Mouse (Mus musculus) yolk sac, embryonic 10.5 days (tissue): ENCODE data around the gene Klhl21.

Experiments used
- DNase-seq: peaks from one replicate; pipeline ENCODE4 v3.0.0-alpha.2; 2017; ENCODE audit warnings: low spot score

Gene Klhl21

GRCm38 (mm10) chr4:151995371-151996172 is 13.0 kb upstream of the Klhl21 start:
- peak; percentile 37 for DNase-seq

- DNase-seq = peak; percentile 100
Observed at GRCm38 (mm10) chr4:151996173-151996950, 12.2 kb upstream of the Klhl21 start, which contains the start of gene Phf13. Gene Phf13 (minus strand): TSS chr4:151996258.

- no peak for DNase-seq
Observed at GRCm38 (mm10) chr4:151996951-151997222, 11.7 kb upstream of the Klhl21 start.

- DNase-seq = no peak
Observed at GRCm38 (mm10) chr4:151997701-151998100, 10.9 kb upstream of the Klhl21 start.

GRCm38 (mm10) chr4:151999481-151999880 is 9.1 kb upstream of the Klhl21 start:
- DNase-seq = no peak

GRCm38 (mm10) chr4:152000906-152001305 is 7.7 kb upstream of the Klhl21 start:
- no peak for DNase-seq

GRCm38 (mm10) chr4:152001335-152001734 is 7.3 kb upstream of the Klhl21 start:
- no peak for DNase-seq

GRCm38 (mm10) chr4:152002063-152002462 is 6.5 kb upstream of the Klhl21 start:
- DNase-seq = no peak

GRCm38 (mm10) chr4:152006137-152006536 is 2.5 kb upstream of the Klhl21 start:
- no peak for DNase-seq

- peak; percentile 70 for DNase-seq
Observed at GRCm38 (mm10) chr4:152006812-152007211, 1.8 kb upstream of the Klhl21 start.

GRCm38 (mm10) chr4:152007481-152008147 is 989 bp upstream of the Klhl21 start:
- peak; percentile 56 for DNase-seq

- DNase-seq = no peak
Observed at GRCm38 (mm10) chr4:152008148-152008500, 479 bp upstream of the Klhl21 start.

GRCm38 (mm10) chr4:152009076-152010051 is 761 bp downstream of the Klhl21 start:
- DNase-seq = no peak

GRCm38 (mm10) chr4:152010091-152010706 is 1.6 kb downstream of the Klhl21 start:
- peak; percentile 36 for DNase-seq

- DNase-seq = no peak
Observed at GRCm38 (mm10) chr4:152010707-152011134, 2.1 kb downstream of the Klhl21 start.

- no peak for DNase-seq
Observed at GRCm38 (mm10) chr4:152011171-152011760, 2.7 kb downstream of the Klhl21 start.

- no peak for DNase-seq
Observed at GRCm38 (mm10) chr4:152012109-152012508, 3.5 kb downstream of the Klhl21 start.

GRCm38 (mm10) chr4:152013036-152013813 is 4.6 kb downstream of the Klhl21 start:
- DNase-seq = no peak

GRCm38 (mm10) chr4:152019073-152019472 is 10.5 kb downstream of the Klhl21 start:
- DNase-seq = no peak

- DNase-seq = no peak
Observed at GRCm38 (mm10) chr4:152020024-152020423, 11.4 kb downstream of the Klhl21 start.
